Mouse (Mus musculus): ENCODE data around the gene Nup107.

The Nup107 gene

GRCm38 (mm10) chr10:117778951-117779350, 13.6 kb downstream of the Nup107 start:
- no peak for DNase-seq (ENCODE audit: low read depth)

- DNase-seq (ENCODE audit: low read depth), result no peak
These were observed 14.1 kb downstream of the Nup107 start for GRCm38 (mm10) chr10:117778328-117778910.

- DNase-seq (ENCODE audit: low read depth), result no peak
These were observed 14.8 kb downstream of the Nup107 start for GRCm38 (mm10) chr10:117777501-117778327.

- no peak for DNase-seq (ENCODE audit: low read depth)
These were observed 15.4 kb downstream of the Nup107 start for GRCm38 (mm10) chr10:117777103-117777470.

GRCm38 (mm10) chr10:117776281-117777102, 16.0 kb downstream of the Nup107 start:
- DNase-seq (ENCODE audit: low read depth), result no peak

- DNase-seq (ENCODE audit: low read depth), result no peak
These were observed 16.9 kb downstream of the Nup107 start for GRCm38 (mm10) chr10:117775401-117776144.

- DNase-seq (ENCODE audit: low read depth), result no peak
These were observed 17.7 kb downstream of the Nup107 start for GRCm38 (mm10) chr10:117774817-117775120.

- DNase-seq (ENCODE audit: low read depth), result no peak
These were observed 18.3 kb downstream of the Nup107 start for GRCm38 (mm10) chr10:117774011-117774816.

- no peak for DNase-seq (ENCODE audit: low read depth)
These were observed 19.3 kb downstream of the Nup107 start for GRCm38 (mm10) chr10:117773106-117773720.

GRCm38 (mm10) chr10:117772364-117773105, 20.0 kb downstream of the Nup107 start:
- no peak for DNase-seq (ENCODE audit: low read depth)

- DNase-seq (ENCODE audit: low read depth), result no peak
These were observed 21.4 kb downstream of the Nup107 start for GRCm38 (mm10) chr10:117771131-117771510.

- no peak for DNase-seq (ENCODE audit: low read depth)
These were observed 22.0 kb downstream of the Nup107 start for GRCm38 (mm10) chr10:117770286-117771130.

- DNase-seq (ENCODE audit: low read depth), result no peak
These were observed 22.8 kb downstream of the Nup107 start for GRCm38 (mm10) chr10:117769541-117770285.

- no peak for DNase-seq (ENCODE audit: low read depth)
These were observed 24.4 kb downstream of the Nup107 start for GRCm38 (mm10) chr10:117768141-117768440.

- DNase-seq (ENCODE audit: low read depth), result no peak
These were observed 25.0 kb downstream of the Nup107 start for GRCm38 (mm10) chr10:117767286-117768140.

- no peak for DNase-seq (ENCODE audit: low read depth)
These were observed 25.7 kb downstream of the Nup107 start for GRCm38 (mm10) chr10:117766896-117767160.

GRCm38 (mm10) chr10:117766111-117766895, 26.2 kb downstream of the Nup107 start:
- DNase-seq (ENCODE audit: low read depth), result no peak
